Mouse (Mus musculus) MEL (cell line): ENCODE results near the gene Tmod1. TPM values are rescaled to one million over a fixed set of nuclear protein-coding genes. Genes with fewer than 3 reads are reported as not detected.

Experiments
- DNase-seq: peaks from one replicate; pipeline ENCODE4 v3.0.0; 2011; ENCODE audit warnings: low read depth, low spot score
- H3K27ac ChIP-seq: 2 replicates; pipeline ENCODE4 v1.5.1; 2012; ENCODE audit warnings: low read depth, mild to moderate bottlenecking, control low read depth, low read length, moderate library complexity; ENCODE audit not compliant: control insufficient read depth
- H3K27me3 ChIP-seq, 2 experiments: fragments of 150-350 bp in 1 of 2; sonication (generic) in 1 of 2; 2 replicates each; pipeline ENCODE4 v1.6.1; 2012; ENCODE audit warnings: low read length in 2 of 2, mild to moderate bottlenecking in 2 of 2, improper control_type of control experiment in 1 of 2, moderate library complexity in 1 of 2; ENCODE audit not compliant: insufficient read depth in 2 of 2, control insufficient read depth in 1 of 2
- H3K36me3 ChIP-seq, 2 experiments: 2 replicates each; pipeline ENCODE4 v1.6.1; 2012 to 2014; ENCODE audit warnings: low read length in 2 of 2, improper control_type of control experiment in 1 of 2, inconsistent platforms in 1 of 2, mild to moderate bottlenecking in 1 of 2; ENCODE audit not compliant: insufficient read depth in 2 of 2, control insufficient read depth in 1 of 2
- H3K4me1 ChIP-seq, 2 experiments: fragments of 150-350 bp in 1 of 2; sonication (generic) in 1 of 2; 2 replicates each; pipeline ENCODE4 v1.6.1; 2012; ENCODE audit warnings: low read length in 2 of 2, improper control_type of control experiment in 1 of 2, mild to moderate bottlenecking in 1 of 2; ENCODE audit not compliant: insufficient read depth in 2 of 2, control insufficient read depth in 1 of 2
- H3K4me3 ChIP-seq, 2 experiments: fragments of 150-350 bp in 1 of 2; sonication (generic) in 1 of 2; 2 replicates each; pipeline ENCODE4 v1.5.1; 2012; ENCODE audit warnings: low read depth in 2 of 2, low read length in 2 of 2, mild to moderate bottlenecking in 2 of 2, moderate library complexity in 2 of 2, control low read depth in 1 of 2, improper control_type of control experiment in 1 of 2; ENCODE audit not compliant: control insufficient read depth in 1 of 2, insufficient read depth in 1 of 2
- H3K79me2 ChIP-seq: 2 replicates; pipeline ENCODE4 v1.6.1; 2012; ENCODE audit warnings: mild to moderate bottlenecking, low read length, moderate library complexity; ENCODE audit not compliant: control insufficient read depth, poor library complexity, insufficient read depth
- H3K9ac ChIP-seq: 2 replicates; pipeline ENCODE4 v1.6.1; 2012; ENCODE audit warnings: low read depth, mild to moderate bottlenecking, control low read depth, low read length, moderate library complexity; ENCODE audit not compliant: control insufficient read depth, poor library complexity, severe bottlenecking
- H3K9me3 ChIP-seq: fragments of 150-350 bp; sonication (generic); replicated peaks from 2 replicates; pipeline ENCODE4 v1.6.1; 2012; ENCODE audit warnings: mild to moderate bottlenecking, low read length, improper control_type of control experiment, moderate library complexity; ENCODE audit not compliant: insufficient read depth
- E2F4 ChIP-seq: IDR thresholded peaks from 2 replicates; pipeline ENCODE4 v1.6.1; 2011; ENCODE audit warnings: low read depth, low read length, improper control_type of control experiment, borderline replicate concordance
- ELF1 ChIP-seq: IDR thresholded peaks from 2 replicates; pipeline ENCODE4 v1.6.1; 2014; ENCODE audit warnings: low read depth, mild to moderate bottlenecking, inconsistent platforms, low read length, improper control_type of control experiment, moderate library complexity
- GABPA ChIP-seq: IDR thresholded peaks from 2 replicates; pipeline ENCODE4 v1.6.1; 2012; ENCODE audit warnings: low read depth, mild to moderate bottlenecking, inconsistent platforms, low read length, improper control_type of control experiment, moderate library complexity
- MAX ChIP-seq: IDR thresholded peaks from 2 replicates; pipeline ENCODE4 v1.6.1; 2011; ENCODE audit warnings: low read length, improper control_type of control experiment
- MEF2A ChIP-seq: IDR thresholded peaks from 2 replicates; pipeline ENCODE4 v1.6.1; 2014; ENCODE audit warnings: low read depth, mild to moderate bottlenecking, inconsistent platforms, low read length, improper control_type of control experiment; ENCODE audit not compliant: poor library complexity, insufficient replicate concordance, severe bottlenecking; ENCODE audit errors: extremely low read depth
- MXI1 ChIP-seq: IDR thresholded peaks from 2 replicates; pipeline ENCODE4 v1.6.1; 2011; ENCODE audit warnings: mild to moderate bottlenecking, low read depth, low read length, improper control_type of control experiment
- MYC ChIP-seq: IDR thresholded peaks from 2 replicates; pipeline ENCODE4 v1.6.1; 2011; ENCODE audit warnings: low read depth, mild to moderate bottlenecking, low read length, improper control_type of control experiment, moderate library complexity
- NELFE ChIP-seq: IDR thresholded peaks from 2 replicates; pipeline ENCODE4 v1.6.1; 2011; ENCODE audit warnings: low read depth, low read length, improper control_type of control experiment
- NRF1 ChIP-seq: IDR thresholded peaks from 2 replicates; pipeline ENCODE4 v1.6.1; 2014; ENCODE audit warnings: low read depth, mild to moderate bottlenecking, inconsistent platforms, low read length, improper control_type of control experiment, moderate library complexity; ENCODE audit not compliant: poor library complexity, insufficient read depth, severe bottlenecking
- POLR2A ChIP-seq, 2 experiments: IDR thresholded peaks; 2 replicates each; pipeline ENCODE4 v1.6.1; 2011 to 2012; ENCODE audit warnings: low read length in 2 of 2, mild to moderate bottlenecking in 2 of 2, control low read depth in 1 of 2, improper control_type of control experiment in 1 of 2, low read depth in 1 of 2, moderate library complexity in 1 of 2; ENCODE audit not compliant: control insufficient read depth in 1 of 2, insufficient read depth in 1 of 2, poor library complexity in 1 of 2
- POLR2AphosphoS5 ChIP-seq: IDR thresholded peaks from 2 replicates; pipeline ENCODE4 v1.6.1; 2012; ENCODE audit warnings: low read depth, borderline replicate concordance, mild to moderate bottlenecking, inconsistent platforms, low read length, moderate library complexity, mixed read lengths
- RAD21 ChIP-seq: IDR thresholded peaks from 2 replicates; pipeline ENCODE4 v1.6.1; 2011; ENCODE audit warnings: mild to moderate bottlenecking, low read depth, low read length, improper control_type of control experiment
- SIN3A ChIP-seq: IDR thresholded peaks from 2 replicates; pipeline ENCODE4 v1.6.1; 2012; ENCODE audit warnings: low read length, improper control_type of control experiment, inconsistent platforms
- SMC3 ChIP-seq: IDR thresholded peaks from 2 replicates; pipeline ENCODE4 v1.6.1; 2011; ENCODE audit warnings: low read depth, low read length, improper control_type of control experiment
- USF1 ChIP-seq: IDR thresholded peaks from 2 replicates; pipeline ENCODE4 v1.6.1; 2014; ENCODE audit warnings: low read depth, mild to moderate bottlenecking, inconsistent platforms, low read length, improper control_type of control experiment, moderate library complexity
- ZC3H11A ChIP-seq: IDR thresholded peaks from 2 replicates; pipeline ENCODE4 v1.6.1; 2012; ENCODE audit warnings: low read depth, mild to moderate bottlenecking, inconsistent platforms, low read length, improper control_type of control experiment
- ZKSCAN1 ChIP-seq: IDR thresholded peaks from 2 replicates; pipeline ENCODE4 v1.6.1; 2012; ENCODE audit warnings: low read depth, mild to moderate bottlenecking, inconsistent platforms, low read length, improper control_type of control experiment, moderate library complexity
- ZNF384 ChIP-seq: IDR thresholded peaks from 2 replicates; pipeline ENCODE4 v1.6.1; 2012; ENCODE audit warnings: low read depth, mild to moderate bottlenecking, inconsistent platforms, low read length, improper control_type of control experiment
- polyA plus RNA-seq, 2 experiments: library from polyadenylated mRNA; stranded (reverse) in 1 of 2; unstranded in 1 of 2; fragments of >175 nt in 1 of 2; fragments of >200 nt in 1 of 2; gene quantifications; 2 replicates each; pipeline versions ENCODE4 v1.2.1 to v1.2.4; 2012; ENCODE audit warnings: low replicate concordance in 2 of 2, low read depth in 1 of 2; ENCODE audit not compliant: insufficient read length in 2 of 2, insufficient read depth in 1 of 2, missing spikeins in 1 of 2
- total RNA-seq: library from RNA; depleted of rRNA; stranded (reverse); fragments of 300-350 nt; gene quantifications from 2 replicates; pipeline ENCODE4 v1.2.3, GENCODE M21; 2012

The Tmod1 gene
- total and polyA plus RNA-seq, 3 experiments, result 2.3 to 8.1 TPM; not detected in 1

GRCm38 (mm10) chr4:46023021-46023481 is 15.7 kb upstream of the Tmod1 start (continued):
- no peak for TF ChIP-seq ZKSCAN1
- no peak for TF ChIP-seq SMC3
- no peak for TF ChIP-seq USF1
- TF ChIP-seq GABPA, result no peak
- TF ChIP-seq POLR2A (IDR thresholded peaks at IDR 0.05; ENCODE audit: control insufficient read depth in 1 of 2, insufficient read depth in 1 of 2, low read depth in 1 of 2, low read length in 2 of 2, poor library complexity in 1 of 2), result no peak
- no peak for TF ChIP-seq MEF2A
- no peak for TF ChIP-seq ELF1
- no peak for TF ChIP-seq ZC3H11A
- peak; percentile 61; the same call in 1 of the 2 replicates for TF ChIP-seq SIN3A
- TF ChIP-seq ZNF384, result peak; percentile 88
- peak; percentile 46 for TF ChIP-seq MXI1
- no peak for TF ChIP-seq RAD21
- TF ChIP-seq, all 39 proteins: peak for 13

DNA sequence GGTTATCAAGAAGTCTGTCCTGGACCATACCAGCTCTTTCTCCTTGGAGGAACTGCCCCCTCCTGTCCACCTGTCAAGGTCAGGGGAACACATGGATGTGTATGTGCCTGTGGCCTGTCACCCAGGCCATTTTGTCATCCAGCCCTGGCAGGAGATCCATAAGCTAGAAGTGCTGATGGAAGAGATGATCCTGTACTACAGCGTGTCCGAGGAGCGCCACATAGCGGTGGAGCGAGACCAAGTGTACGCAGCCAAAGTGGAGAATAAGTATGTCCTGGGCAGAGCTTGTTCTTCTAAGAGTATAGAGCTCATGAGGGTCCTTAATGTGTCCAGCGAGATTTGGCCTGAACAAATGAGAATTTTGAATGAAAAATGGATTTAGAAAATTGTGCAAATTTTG is 12.8 kb upstream of the Tmod1 start:
- Histone ChIP-seq H3K9ac (no peak overlapping the region), H3K27ac (no peak overlapping the region), H3K4me3 (no peak overlapping the region), H3K9me3 (no peaks in the 10 kb centered on the region), H3K27me3 (no peaks in the 10 kb centered on the region), H3K36me3 (peaks cover 0 to 8% of the 10 kb centered on the region in 2 experiments; a peak in 2 of 4 replicates), H3K4me1 (peaks cover 0 to 6% of the 10 kb centered on the region in 2 experiments; a peak in 3 of 4 replicates), H3K79me2 (no peaks in the 10 kb centered on the region)
- TF ChIP-seq POLR2A (IDR thresholded peaks at IDR 0.05; ENCODE audit: control insufficient read depth in 1 of 2, insufficient read depth in 1 of 2, low read depth in 1 of 2, low read length in 2 of 2, poor library complexity in 1 of 2) (no peak), USF1 (no peak), MYC (no peak), MEF2A (no peak), POLR2AphosphoS5 (no peak), ZC3H11A (no peak), MAX (no peak), SIN3A (no peak), NELFE (no peak), E2F4 (no peak), NRF1 (no peak), SMC3 (no peak)
- DNase-seq, result no peak
